Mouse (Mus musculus): ENCODE results near the gene Hoxd10. TPM values are rescaled to one million over a fixed set of nuclear protein-coding genes. Genes with fewer than 3 reads are reported as not detected.
A peak's percentile ranks its signal among the peaks of the same experiment; 100 is the strongest.

Hoxd10 gene
- total RNA-seq, 2 experiments from 2014 or later, result not detected

DNA sequence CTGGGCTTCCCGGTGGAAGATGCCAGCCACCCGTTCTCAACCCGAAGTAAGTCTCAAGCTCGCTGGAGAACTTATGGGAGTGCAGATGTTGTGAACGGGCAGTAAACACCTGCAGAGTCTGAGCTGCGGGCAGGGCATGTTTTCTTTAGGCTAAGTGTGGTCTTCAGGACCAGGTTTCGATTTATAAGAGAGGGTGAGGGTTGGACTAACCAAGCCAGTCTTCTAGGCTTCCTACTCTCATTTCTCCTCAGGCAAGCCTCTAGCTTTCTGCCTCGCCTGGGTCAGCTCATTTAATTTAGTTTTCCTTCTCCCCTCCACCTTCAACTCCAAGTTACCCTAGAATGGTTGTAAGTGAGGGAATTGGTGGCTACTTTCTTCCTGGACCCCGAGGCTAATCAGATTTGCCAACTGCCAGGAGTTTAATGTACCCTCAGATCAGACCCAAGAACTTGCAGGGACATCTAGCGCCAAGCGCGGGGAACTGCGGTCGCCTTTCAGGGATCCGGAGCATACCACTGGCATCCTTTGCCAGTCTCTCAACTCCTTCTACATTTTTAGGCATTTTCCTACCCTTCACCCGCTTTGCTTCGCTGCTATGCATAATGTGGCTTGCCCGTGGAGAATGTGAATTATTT, 28.3 kb upstream of the Hoxd10 start:
- peak in 1 of 2 experiments; percentile 62 for DNase-seq (ENCODE audit: extremely low spot score in 1 of 2, low spot score in 1 of 2)

DNA sequence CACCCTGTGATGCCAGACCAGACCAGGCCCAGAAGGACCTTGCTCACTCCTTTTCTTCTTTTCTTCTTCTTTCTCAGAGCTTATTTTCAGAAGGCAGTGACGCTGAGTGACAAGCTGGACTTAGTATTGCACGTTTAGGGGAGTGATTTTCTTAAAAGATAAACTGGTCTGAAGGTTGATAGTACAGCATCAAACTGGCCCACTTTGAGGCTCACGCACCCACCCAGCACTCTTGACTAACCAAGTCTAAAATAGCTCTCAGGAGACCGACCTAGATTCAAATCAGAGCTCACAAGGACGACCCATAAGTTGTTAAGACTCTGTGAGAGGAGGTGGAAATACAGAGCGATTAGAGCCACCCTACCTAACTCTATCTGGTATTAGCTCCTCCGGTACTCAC, 25.3 kb upstream of the Hoxd10 start:
- no peak for DNase-seq (ENCODE audit: extremely low spot score in 1 of 2, low spot score in 1 of 2)

DNA sequence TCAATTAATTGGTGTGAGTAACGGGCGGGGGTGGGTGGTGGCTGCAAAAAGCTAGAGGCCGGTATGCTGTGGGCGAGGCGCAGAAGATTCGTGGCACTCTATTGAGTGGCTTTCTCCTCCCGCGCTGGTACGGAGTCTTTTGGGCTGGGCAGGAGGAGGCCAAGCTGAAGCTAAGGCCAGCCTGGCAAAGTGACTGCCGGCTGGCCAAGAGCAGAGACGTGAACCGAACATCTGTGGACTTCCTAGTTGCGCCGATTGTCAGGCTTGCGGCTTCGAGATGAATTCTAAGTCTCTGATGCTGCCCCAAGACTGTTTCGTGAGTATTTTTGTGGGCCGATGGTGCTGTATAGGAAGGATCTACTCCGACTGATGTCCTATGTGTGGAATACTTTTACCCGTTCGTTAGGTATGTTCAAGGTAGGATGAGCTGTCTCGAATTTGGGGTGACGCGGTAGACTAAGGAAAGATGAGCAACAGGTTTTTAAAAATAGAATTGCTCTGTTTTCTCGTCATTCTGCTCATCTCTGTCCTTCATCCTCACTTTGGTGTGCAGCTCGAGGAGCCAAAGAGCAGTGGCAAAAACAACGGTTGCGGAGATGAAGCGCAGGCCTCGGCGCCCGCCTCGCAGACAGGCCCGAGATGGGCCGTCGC, 24.4 kb upstream of the Hoxd10 start:
- DNase-seq (ENCODE audit: extremely low spot score in 1 of 2, low spot score in 1 of 2), result no peak

DNA sequence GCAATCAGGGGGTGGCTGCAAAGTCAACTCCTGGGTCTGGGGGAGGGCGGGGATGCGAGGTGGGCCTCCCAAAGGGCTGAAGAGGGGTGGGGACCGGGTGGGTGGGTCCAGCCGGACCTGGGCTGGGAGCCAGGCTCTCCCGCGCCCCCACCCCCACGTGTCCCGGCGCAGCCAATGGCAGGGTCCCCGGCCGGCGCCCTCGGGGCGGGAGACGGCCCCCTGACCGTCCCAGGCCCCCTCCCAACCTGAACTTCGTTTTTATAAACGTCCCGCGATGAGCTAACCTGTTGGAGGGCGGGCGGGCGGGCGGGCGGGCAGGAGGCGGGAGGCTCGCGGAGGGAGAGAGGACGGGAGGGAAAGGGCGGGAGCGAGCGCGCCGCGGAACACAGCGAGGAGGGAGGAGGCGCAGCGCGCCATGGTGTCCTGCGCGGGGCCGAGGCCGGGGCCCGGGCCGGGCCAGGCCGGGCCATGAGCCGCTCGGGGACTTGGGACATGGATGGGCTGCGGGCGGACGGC, 23.8 kb upstream of the Hoxd10 start, which contains the start of gene Hoxd13:
Gene Hoxd13, plus strand, starts transcription at position 469 of the 516 bp plus-strand sequence.
- no peak for DNase-seq (ENCODE audit: extremely low spot score in 1 of 2, low spot score in 1 of 2)

DNA sequence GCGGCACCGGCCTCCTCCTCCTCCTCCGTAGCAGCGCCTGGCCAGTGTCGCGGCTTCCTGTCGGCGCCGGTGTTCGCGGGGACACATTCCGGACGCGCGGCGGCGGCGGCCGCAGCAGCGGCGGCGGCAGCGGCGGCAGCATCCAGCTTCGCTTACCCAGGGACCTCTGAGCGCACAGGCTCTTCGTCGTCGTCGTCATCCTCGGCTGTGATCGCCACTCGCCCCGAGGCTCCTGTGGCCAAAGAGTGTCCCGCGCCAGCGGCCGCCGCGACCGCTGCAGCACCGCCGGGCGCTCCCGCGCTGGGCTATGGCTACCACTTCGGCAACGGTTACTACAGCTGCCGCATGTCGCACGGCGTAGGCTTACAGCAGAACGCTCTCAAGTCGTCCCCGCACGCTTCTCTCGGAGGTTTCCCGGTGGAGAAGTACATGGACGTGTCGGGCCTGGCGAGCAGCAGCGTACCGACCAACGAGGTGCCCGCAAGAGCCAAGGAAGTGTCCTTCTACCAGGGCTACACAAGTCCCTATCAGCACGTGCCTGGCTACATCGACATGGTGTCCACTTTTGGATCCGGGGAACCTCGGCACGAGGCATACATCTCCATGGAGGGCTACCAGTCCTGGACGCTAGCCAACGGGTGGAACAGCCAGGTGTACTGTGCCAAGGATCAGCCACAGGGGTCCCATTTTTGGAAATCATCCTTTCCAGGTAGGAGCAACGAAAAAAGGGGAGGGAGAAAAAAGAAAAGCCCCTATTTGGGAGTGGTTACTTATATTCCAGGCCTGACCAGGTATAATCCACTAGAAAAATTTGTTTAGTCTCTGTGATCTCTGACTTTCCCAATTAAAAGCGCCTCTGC, 23.1 kb upstream of the Hoxd10 start:
- DNase-seq (ENCODE audit: extremely low spot score in 1 of 2, low spot score in 1 of 2), result no peak

DNA sequence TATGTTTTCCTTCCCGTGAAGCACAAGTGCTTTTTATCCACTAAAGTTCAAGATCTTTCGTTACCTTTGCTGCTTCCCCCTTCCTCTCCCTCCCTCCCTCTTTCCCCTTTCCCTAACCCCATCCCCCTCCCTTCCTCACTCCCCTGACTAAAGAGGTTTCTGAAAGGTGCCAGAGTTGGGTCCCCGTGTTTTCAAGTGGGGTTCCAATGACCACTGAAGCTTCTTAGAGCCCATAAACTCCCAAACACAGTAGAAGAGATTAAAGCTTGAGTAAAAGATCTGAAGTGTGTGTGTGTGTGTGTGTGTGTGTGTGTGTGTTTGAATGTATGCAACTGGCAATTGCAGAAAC, 22.5 kb upstream of the Hoxd10 start:
- DNase-seq (ENCODE audit: extremely low spot score in 1 of 2, low spot score in 1 of 2), result no peak

DNA sequence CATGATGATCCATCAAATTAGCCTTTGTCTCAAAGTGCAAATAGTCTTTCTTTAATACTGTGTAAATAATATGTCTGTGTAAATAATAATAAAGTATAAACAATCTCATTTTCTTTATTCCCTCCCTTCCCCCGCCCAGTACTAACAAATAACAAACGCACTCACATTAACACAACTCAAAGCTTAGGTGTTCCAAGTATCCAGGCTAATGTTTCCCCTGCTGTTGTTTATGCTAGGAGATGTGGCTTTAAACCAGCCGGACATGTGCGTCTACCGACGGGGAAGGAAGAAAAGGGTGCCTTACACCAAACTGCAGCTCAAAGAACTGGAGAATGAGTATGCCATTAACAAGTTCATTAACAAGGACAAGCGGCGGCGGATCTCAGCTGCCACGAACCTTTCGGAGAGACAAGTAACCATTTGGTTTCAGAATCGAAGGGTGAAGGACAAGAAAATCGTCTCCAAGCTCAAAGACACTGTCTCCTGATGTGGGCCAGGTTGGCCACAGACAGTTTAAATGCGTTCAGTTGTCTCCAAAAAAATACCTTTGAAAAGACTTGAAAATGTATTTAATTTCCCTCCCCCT, 22.0 kb upstream of the Hoxd10 start:
- no peak for DNase-seq (ENCODE audit: extremely low spot score in 1 of 2, low spot score in 1 of 2)

DNA sequence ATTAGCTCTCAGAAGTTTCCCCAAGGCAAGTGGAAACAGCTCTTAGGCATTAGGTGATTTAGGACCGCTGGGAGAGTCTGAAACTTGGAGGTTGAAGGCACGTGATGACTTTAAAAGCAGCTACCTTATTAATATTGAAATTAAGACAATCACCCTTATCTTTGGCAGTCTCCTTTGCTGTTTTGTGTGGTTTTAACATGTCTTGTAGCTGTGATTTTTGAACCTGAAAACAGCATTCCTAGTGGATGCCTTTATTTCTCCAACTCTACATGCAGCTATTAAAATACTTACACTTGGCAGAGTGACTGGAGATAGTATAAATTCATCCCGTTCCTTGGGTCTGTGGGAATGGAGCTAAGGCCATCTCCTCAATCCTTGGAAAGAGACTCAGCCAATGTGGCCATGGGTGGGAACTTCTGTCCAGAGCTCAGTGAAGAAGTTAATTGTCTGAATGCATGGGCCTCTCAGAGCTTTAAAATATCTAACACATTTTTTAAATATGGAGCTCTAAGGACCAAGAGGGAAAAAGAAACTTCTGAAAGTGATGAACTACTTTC, 21.0 kb upstream of the Hoxd10 start:
- DNase-seq (ENCODE audit: extremely low spot score in 1 of 2, low spot score in 1 of 2), result no peak

DNA sequence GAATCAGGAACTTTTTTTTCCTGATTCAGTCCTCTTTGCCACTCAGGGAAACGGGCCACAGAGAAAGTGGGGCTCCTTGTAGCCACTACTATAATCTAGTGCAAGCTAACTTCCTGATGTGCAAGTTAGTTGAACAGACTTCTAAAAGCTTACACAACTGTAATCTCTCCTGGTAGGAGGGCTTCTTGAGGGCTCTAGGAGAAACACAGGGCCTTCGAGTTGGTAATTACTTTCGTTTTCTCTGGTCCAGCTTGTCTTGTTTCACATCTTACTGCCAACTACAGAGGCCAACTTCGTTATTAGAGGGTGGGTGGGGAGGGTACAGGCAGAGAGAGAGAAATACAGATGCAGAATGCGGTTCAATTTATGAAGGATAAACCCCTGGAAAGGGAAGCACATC, 19.9 kb upstream of the Hoxd10 start:
- DNase-seq (ENCODE audit: extremely low spot score in 1 of 2, low spot score in 1 of 2), result no peak

DNA sequence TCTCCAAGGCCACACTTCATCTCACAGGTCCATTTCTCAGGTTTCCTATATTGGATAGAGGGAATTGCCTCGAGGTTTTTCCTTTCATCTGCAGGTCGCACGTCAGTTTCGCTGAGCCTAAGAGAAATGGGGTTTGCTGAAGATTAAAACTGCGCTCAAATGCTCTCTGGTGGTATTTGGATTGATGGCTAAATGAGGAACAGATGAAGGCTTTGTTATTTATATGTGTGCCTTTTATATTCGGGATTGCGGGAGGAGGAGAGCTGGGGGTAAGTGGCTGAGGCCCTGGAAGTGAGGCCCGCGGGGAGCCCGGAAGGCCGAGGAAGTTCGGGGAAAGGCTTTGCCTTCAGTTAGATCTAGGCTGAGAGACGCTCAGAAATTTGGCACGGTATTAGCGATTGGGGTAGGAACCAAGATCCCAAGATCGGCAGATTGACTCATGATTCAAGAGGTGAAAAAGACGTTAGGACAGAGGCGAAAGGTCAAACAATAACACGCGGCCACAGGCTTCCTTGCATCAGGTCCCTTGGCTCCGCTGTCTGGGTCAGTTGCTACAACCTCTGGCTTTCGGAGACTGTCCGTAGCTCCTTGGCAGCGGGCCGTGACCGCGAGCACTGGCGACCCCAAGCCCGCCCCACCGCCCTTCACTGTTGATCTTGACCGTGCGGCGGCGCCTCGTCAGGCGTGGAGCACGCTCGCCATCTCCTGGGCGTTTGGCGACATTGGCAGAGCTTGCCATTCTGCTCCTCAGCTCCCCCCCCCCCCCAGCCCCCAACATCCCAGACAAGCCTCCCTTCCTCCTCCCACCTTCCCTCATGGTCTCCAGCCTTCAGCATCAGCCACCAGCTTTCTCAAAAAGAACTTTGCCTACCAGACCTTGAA, 19.0 kb upstream of the Hoxd10 start:
- DNase-seq (ENCODE audit: extremely low spot score in 1 of 2, low spot score in 1 of 2), result peak in 1 of 2 experiments; percentile 44

DNA sequence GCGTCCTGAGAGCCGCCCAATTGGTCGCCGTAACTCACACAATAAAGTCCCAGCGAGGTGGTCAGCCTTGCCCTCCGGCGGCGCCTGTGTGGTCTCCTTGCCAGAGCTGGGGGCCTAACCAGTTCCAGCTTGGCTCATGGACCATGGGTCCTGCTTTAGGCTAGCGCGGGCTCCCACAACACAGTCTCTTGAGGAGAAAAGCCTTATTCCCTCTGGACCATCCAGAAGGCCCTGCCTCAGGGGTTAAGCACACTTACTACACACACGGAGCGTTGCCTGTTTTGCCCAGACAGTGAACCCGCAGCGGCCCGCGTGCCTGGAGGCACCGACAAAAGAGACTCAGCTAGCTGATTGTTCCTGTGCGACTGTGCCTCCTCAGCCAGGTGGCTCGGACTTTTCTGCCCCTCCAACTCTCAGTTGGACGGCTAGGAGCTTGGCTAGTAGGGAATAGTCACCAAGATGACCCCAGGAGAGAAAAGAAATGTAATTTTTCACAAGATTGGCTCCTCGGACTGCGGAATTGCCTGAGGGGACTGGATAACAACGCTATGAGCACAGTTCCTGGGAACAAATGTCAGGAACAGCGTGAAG, 17.8 kb upstream of the Hoxd10 start:
- DNase-seq (ENCODE audit: extremely low spot score in 1 of 2, low spot score in 1 of 2), result no peak

DNA sequence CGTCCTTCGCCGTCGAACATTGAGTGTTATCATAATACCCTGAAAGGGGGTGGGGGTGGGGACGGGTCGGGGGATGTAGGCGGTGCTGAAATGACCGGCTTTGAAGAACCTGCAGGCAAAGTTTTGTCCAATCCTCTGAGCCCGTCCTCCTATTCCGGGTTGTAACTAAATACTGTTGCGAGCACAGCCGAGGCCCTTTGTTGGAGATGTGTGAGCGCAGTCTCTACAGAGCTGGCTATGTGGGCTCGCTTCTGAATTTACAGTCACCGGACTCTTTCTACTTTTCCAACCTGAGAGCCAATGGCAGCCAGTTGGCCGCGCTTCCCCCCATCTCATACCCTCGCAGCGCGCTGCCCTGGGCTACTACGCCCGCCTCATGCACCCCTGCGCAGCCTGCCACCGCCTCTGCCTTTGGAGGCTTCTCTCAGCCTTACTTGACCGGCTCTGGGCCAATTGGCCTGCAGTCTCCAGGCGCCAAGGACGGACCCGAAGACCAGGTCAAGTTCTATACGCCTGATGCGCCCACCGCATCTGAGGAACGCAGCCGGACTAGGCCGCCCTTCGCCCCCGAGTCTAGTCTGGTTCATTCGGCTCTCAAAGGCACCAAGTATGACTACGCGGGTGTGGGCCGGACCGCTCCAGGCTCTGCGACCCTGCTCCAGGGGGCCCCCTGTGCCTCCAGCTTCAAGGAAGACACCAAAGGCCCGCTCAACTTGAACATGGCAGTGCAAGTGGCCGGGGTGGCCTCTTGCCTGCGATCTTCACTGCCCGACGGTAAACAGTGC, 16.7 kb upstream of the Hoxd10 start, which contains the start of gene Hoxd12:
Gene Hoxd12, plus strand, starts transcription at position 133 of the 785 bp plus-strand sequence.
- no peak for DNase-seq (ENCODE audit: extremely low spot score in 1 of 2, low spot score in 1 of 2)

DNA sequence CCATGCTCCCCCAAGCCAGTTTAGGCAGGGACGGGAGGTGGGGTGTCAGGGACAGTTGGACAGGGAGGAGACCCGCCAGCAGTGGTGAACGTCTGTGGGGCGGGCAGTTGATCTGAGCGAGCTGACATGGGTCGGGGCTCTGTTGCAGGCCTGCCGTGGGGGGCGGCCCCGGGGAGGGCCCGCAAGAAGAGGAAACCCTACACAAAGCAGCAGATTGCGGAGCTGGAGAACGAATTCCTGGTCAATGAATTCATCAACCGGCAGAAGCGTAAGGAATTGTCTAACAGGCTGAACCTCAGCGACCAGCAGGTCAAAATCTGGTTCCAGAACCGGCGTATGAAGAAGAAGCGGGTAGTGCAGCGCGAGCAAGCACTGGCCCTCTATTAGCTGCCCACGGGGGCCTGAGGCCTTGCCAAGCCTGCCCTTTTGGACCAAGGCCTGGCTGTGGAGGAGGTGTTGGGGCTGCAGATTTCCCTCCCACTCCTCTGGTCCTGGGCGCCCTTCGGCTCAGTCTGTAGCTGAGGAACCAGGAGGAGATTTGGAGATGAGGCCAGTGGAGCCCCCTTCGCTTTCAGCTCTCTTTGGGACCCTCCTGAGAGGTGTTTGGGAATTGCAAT, 15.9 kb upstream of the Hoxd10 start:
- DNase-seq (ENCODE audit: extremely low spot score in 1 of 2, low spot score in 1 of 2), result no peak

DNA sequence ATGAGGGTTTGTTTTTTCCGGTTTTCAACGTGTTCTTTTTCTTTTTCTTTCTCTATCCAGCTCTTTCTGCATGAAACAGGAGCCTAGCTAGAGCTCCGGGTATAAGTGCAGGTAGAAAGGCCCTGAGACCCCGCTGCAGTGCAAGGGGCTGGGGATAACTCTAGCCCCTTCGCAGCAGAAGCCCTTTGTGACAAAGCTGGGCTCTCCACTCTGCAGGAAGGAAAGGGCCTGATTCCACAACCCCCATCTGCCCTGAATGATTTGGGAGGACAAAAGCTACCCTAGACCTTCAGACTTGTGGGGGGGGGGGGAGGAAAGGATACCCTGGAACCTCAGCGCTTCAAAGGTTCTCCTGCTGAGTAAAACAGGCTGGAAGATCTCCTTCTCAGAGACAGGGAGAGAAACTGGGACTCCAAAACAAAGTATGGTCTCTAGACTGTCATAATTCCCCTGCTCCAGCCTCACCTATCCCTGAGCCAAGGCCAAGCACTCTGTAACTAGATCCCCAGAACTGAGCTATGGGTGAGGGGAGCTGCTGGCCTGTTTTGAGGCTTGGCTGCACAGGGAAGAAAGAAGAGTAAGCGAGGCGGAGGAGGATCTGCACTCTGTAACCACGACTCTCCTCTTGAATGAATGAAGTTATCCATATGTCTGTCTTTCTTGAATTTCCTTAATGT, 15.2 kb upstream of the Hoxd10 start:
- no peak for DNase-seq (ENCODE audit: extremely low spot score in 1 of 2, low spot score in 1 of 2)

DNA sequence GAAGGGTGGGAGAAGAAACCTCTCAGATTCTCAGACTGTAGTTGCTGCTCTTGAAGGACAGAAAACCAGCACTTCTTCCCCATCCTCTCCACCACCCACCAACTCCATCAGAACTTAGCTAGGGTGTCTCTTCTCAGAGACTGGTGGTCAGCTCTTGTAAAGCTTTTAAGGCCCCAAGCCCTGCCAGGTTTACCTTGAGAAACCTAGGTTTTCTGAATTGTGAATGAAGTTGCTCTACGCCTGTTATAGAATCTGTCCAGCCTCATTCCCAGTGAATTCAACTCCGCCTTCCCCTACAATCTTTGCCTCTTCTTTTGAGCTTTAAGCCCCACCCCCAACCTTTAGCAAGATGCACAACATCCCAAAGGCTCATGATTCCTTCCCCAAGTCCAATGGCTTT, 14.6 kb upstream of the Hoxd10 start:
- DNase-seq (ENCODE audit: extremely low spot score in 1 of 2, low spot score in 1 of 2), result no peak

DNA sequence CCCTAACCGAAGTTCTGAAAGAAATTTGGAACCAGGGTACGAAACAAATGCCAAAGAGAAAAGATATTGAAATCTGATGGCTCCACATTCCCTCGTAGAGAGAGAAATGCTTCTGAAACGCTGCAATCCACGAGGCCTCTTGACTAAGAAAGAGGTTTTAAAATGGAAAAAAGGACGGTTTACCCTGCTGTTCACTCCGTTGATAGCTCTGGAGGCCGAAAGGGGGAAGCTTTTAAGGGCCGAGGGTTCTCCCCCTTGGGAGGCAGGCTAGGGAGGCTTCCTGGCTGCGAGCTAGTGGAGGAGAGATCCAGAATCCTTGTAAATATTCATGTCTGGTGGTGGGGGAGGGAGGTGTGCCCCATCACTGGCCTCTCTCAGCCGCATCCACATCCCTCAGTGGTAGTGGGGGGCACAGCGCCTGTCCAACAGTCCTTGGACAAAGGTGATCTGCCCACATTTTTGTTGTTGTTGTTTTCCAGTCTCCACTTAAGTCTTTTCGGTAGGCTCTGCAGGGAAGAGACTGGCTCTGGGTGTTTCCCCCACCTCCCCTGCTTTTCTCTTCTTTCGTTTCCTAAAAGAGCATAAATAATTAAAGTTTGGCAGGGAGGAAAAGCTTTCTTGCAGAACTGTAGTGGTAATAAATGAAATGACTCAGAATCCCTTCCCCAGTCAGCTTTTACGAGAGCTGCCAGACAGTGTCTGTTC, 12.7 kb upstream of the Hoxd10 start, which contains the start of gene Hoxd11:
Gene Hoxd11, plus strand, starts transcription at position 667 of the 705 bp plus-strand sequence.
- DNase-seq (ENCODE audit: extremely low spot score in 1 of 2, low spot score in 1 of 2), result no peak

DNA sequence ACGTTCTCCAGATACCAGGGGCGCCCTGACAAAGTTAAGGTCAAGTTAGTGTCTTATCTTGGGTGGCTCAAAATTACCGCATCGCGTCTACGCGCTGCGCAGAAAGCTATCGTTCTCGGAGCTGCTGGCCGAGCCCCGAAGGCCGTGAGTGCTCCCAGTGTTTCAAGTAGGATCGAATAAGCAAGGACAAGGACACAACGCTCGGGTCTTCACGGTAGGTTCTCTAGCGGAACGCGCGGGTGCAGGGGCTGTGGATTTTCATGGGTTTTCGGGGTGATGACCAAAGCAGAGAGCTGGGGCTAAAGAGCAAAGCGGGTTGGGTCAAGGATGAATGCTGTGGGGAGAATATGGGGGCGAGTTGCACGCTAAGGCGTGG, 12.1 kb upstream of the Hoxd10 start:
- no peak for DNase-seq (ENCODE audit: extremely low spot score in 1 of 2, low spot score in 1 of 2)
